Mouse (Mus musculus) bone marrow macrophage, adult 2 months (primary cell): ENCODE data around the gene Glcci1.

Experiments
- CTCF ChIP-seq: IDR thresholded peaks from 2 replicates; pipeline ENCODE4 v1.5.1; 2012; ENCODE audit warnings: low read depth, mild to moderate bottlenecking, low read length, moderate library complexity
- POLR2A ChIP-seq: IDR thresholded peaks from 2 replicates; pipeline ENCODE4 v1.6.1; 2012; ENCODE audit warnings: mild to moderate bottlenecking, low read depth, low read length, borderline replicate concordance

GRCm38 (mm10) chr6:8519687-8520086 is 10.3 kb downstream of the Glcci1 start:
- TF ChIP-seq POLR2A (no peak), CTCF (no peak)
